Mouse (Mus musculus): Measurements from ENCODE around the gene Htr2a.

DNA sequence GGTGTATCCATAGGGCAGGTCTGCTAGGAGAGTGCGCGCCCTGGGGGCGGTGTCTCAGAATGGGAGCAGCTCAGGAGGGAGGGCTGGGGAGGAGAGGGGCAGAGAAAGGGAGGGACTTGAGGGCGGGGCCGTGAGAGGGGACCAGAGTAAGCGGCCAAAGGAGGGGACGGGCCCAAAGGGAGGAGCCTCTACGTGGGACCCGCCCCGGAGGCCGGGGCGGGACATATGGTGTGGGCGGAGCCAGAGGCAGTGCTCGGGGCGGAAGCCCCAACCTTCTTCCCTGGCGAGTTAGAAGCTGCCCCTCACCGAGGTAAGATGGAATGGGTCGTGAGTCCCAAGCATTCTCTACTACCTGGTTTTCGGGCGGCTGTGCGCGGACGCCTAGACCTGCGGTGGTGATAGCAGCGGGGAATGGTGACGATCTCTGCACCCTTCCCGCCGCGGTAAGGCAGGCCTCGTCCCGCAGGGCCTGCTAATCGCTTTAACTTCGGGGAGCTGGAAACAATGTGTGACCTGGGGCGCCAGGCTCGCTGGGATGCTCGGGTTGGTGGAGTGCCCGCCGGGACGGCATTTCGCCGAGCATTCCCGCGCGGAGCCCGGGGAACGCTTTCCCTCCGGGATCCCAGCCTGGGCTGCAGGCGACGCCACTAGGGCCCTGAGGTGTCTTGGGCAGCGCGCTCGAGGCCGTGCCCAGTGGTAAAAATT is 91.6 kb downstream of the Htr2a start, which contains the start of gene Esd:
- TF ChIP-seq CTCF (IDR thresholded peaks at IDR 0.05; ENCODE audit: low read depth) (peak; percentile 27), EP300 (IDR thresholded peaks at IDR 0.05; ENCODE audit: low read depth) (no peak)

All from heart, postnatal 0 days (tissue).